Mouse (Mus musculus) spleen, adult 2 months (tissue): ENCODE results near the gene Tmem14c.
"Not testable (repeated sequence)": the region's sequence is repeated elsewhere in the genome, so short reads cannot be mapped to it uniquely, and the experiment has no call there.

Source experiments
- CTCF ChIP-seq: fragments of 200-500 bp; IDR thresholded peaks from 2 replicates; pipeline ENCODE4 v1.5.1; 2011; ENCODE audit warnings: mild to moderate bottlenecking, inconsistent platforms; ENCODE audit not compliant: insufficient read depth, insufficient read length, insufficient replicate concordance; ENCODE audit errors: extremely low read depth
- POLR2A ChIP-seq: fragments of 200-500 bp; IDR thresholded peaks from 2 replicates; pipeline ENCODE4 v1.6.1; 2011; ENCODE audit warnings: low read depth, low read length, inconsistent platforms

DNA sequence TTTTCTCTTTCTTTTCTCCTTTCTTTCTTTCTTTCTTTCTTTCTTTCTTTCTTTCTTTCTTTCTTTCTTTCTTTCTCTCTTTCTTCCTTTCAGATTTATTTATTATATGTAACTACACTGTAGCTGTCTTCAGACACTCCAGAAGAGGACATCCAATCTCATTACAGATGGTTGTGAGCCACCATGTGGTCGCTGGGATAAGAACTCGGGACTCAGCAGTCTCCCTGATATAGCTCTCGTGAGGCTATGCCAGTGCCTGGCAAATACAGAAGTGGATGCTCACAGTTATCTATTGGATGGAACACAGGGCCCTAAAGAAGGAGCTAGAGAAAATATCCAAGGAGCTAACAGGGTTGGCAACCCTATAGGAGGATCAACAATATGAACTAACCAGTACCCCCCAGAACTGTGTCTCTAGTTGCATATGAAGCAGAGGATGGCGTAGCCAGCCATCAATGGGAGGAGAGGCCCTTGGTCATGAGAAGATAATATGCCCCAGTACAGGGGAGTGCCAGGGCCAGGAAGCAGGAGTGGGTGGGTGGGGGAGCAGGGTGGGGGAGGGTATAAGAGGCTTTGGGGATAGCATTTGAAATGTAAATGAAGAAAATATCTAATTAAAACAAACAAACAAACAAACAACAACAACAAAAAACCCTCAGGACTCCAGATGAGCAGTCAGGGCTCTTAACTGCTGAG, 28.3 kb upstream of the Tmem14c start:
- not testable (repeated sequence) for TF ChIP-seq CTCF, POLR2A
